Mouse (Mus musculus): Measurements from ENCODE around the gene Vps37b. TPM values are rescaled to one million over a fixed set of nuclear protein-coding genes. Genes with fewer than 3 reads are reported as not detected.

Gene Vps37b
- polyA plus RNA-seq, 1 experiment from 2014 or later = 16.5 TPM

- ATAC-seq (ENCODE audit: insufficient read depth) = no peak
- H3K4me3 ChIP-seq (replicated peaks) = no peak overlapping the region
- H3K27me3 ChIP-seq = no peaks in the 10 kb centered on the region
- H3K36me3 ChIP-seq (replicated peaks) = peaks cover 27% of the 10 kb centered on the region
- peak overlapping the region; percentile 37; the same call in 1 of the 2 replicates for H3K9ac ChIP-seq
- peak overlapping the region; percentile 78 for H3K27ac ChIP-seq (replicated peaks)
- H3K4me1 ChIP-seq (replicated peaks) = peaks cover 98% of the 10 kb centered on the region
- H3K9me3 ChIP-seq (replicated peaks) = no peaks in the 10 kb centered on the region
- 7% methylated on average over 7 of the region's 7 CpGs for WGBS (ENCODE audit: insufficient replicate concordance)
- H3K4me2 ChIP-seq = peak overlapping the region; percentile 60
These were observed 9.7 kb downstream of the Vps37b start for GRCm38 (mm10) chr5:124022365-124022764.

- 0 out of 2 replicates have a peak overlapping the region, but pooled peaks have one; percentile 37 for H3K9ac ChIP-seq
- ATAC-seq (ENCODE audit: insufficient read depth) = no peak
- no peak overlapping the region for H3K4me3 ChIP-seq (replicated peaks)
- H3K4me1 ChIP-seq (replicated peaks) = peaks cover 99% of the 10 kb centered on the region
- no peaks in the 10 kb centered on the region for H3K9me3 ChIP-seq (replicated peaks)
- peak overlapping the region; percentile 78 for H3K27ac ChIP-seq (replicated peaks)
- H3K27me3 ChIP-seq = no peaks in the 10 kb centered on the region
- H3K36me3 ChIP-seq (replicated peaks) = peaks cover 25% of the 10 kb centered on the region
- peak overlapping the region; percentile 60 for H3K4me2 ChIP-seq
- WGBS (ENCODE audit: insufficient replicate concordance) = 52% methylated on average over 11 of the region's 11 CpGs
These were observed 10.4 kb downstream of the Vps37b start for GRCm38 (mm10) chr5:124021701-124022100.

GRCm38 (mm10) chr5:124021148-124021547 is 10.9 kb downstream of the Vps37b start:
- Histone ChIP-seq H3K36me3 (replicated peaks) (peaks cover 20% of the 10 kb centered on the region), H3K4me1 (replicated peaks) (peaks cover 99% of the 10 kb centered on the region), H3K9me3 (replicated peaks) (no peaks in the 10 kb centered on the region), H3K4me2 (peak overlapping the region; percentile 8; the same call in 1 of the 2 replicates), H3K27me3 (no peaks in the 10 kb centered on the region), H3K27ac (replicated peaks) (peak overlapping the region; percentile 78), H3K9ac (no peak overlapping the region), H3K4me3 (replicated peaks) (no peak overlapping the region)
- 61% methylated on average over 11 of the region's 11 CpGs for WGBS (ENCODE audit: insufficient replicate concordance)
- peak; percentile 26; the same call in 1 of the 2 replicates for ATAC-seq (ENCODE audit: insufficient read depth)

- 28% methylated on average over 12 of the region's 12 CpGs for WGBS (ENCODE audit: insufficient replicate concordance)
- peaks cover 98% of the 10 kb centered on the region for H3K4me1 ChIP-seq (replicated peaks)
- ATAC-seq (ENCODE audit: insufficient read depth) = peak; percentile 40
- H3K4me3 ChIP-seq (replicated peaks) = no peak overlapping the region
- no peaks in the 10 kb centered on the region for H3K27me3 ChIP-seq
- H3K9ac ChIP-seq = peak overlapping the region; percentile 37; the same call in 1 of the 2 replicates
- H3K4me2 ChIP-seq = peak overlapping the region; percentile 48
- H3K27ac ChIP-seq (replicated peaks) = peak overlapping the region; percentile 78
- peaks cover 13% of the 10 kb centered on the region; the same call in 1 of the 2 replicates for H3K36me3 ChIP-seq (replicated peaks)
- no peaks in the 10 kb centered on the region for H3K9me3 ChIP-seq (replicated peaks)
These were observed 12.5 kb downstream of the Vps37b start for GRCm38 (mm10) chr5:124019348-124020216.

DNA sequence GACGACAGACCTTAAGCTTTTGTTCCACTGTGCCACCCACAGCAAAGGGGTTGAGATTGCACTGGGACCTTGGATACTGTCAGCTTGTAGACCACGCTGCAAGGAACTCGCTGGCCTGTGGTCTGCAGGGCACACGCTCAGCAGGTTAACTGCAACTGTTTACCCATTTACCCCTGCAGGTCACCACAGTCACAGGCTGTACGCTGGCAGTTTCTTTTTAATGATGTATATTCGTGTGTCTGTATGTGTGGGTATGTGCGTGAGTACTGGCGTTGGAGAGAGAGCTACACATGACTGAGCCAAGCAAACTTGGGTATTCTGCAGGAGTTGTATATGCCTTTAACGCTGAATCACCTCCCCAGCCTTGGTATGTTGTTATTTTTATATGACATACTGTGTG is 13.4 kb downstream of the Vps37b start:
- Histone ChIP-seq H3K4me1 (replicated peaks) (peaks cover 98% of the 10 kb centered on the region), H3K4me2 (peak overlapping the region; percentile 48), H3K36me3 (replicated peaks) (peaks cover 13% of the 10 kb centered on the region; the same call in 1 of the 2 replicates), H3K4me3 (replicated peaks) (no peak overlapping the region), H3K27ac (replicated peaks) (peak overlapping the region; percentile 59), H3K9me3 (replicated peaks) (no peaks in the 10 kb centered on the region), H3K9ac (no peak overlapping the region), H3K27me3 (no peaks in the 10 kb centered on the region)
- no peak for ATAC-seq (ENCODE audit: insufficient read depth)
- WGBS (ENCODE audit: insufficient replicate concordance) = 42% methylated on average over 9 of the region's 9 CpGs

DNA sequence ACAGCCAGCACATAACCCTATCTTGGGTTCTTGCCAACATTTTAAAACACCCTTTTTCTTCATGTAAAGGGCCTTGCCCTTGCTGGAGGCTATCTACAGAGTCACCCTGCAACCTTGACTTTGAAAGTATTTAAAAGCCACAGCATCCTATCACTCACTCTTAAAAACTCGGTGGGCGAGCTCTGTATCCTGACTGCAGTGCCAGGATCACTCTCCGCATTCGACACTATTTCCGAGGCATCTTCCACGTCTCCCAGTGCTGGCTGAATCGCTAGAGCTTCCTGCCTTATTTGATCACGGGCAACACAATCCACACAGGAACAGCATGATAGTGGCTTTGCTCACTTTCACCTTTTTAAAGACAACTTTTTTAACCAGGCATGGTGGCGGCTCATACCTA is 14.1 kb downstream of the Vps37b start:
- Histone ChIP-seq H3K4me2 (no peak overlapping the region), H3K4me3 (replicated peaks) (no peak overlapping the region), H3K9me3 (replicated peaks) (no peaks in the 10 kb centered on the region), H3K36me3 (replicated peaks) (peaks cover 13% of the 10 kb centered on the region; the same call in 1 of the 2 replicates), H3K9ac (no peak overlapping the region), H3K4me1 (replicated peaks) (peaks cover 98% of the 10 kb centered on the region), H3K27ac (replicated peaks) (0 out of 2 replicates have a peak overlapping the region, but pooled peaks have one; percentile 59), H3K27me3 (no peaks in the 10 kb centered on the region)
- 65% methylated on average over 9 of the region's 9 CpGs for WGBS (ENCODE audit: insufficient replicate concordance)
- no peak for ATAC-seq (ENCODE audit: insufficient read depth)

DNA sequence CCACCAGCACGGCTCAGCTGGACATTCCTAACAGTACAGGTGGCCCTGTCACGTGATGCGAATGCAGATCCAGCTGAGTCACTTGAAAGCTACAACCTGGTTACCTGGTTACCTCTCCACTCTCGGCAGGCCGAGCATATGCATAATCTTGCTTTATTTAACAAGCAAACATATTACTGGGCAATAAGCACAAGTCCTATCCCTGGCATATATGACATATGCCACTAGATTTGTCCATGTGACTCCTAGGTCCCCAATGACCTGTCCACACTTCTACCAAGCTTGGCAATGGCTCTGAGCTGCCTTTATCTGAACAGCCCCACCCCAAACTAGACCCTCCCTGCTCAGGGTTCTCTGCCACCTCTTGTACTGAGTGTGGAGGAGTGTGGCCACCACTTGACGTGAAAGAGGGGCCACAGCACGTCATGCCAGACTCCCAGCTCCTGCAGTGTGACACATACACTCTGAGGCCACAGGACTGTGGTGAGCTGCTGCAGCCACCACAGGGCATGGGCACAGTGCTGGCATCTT is 15.7 kb downstream of the Vps37b start:
- Histone ChIP-seq H3K4me3 (replicated peaks) (no peak overlapping the region), H3K36me3 (replicated peaks) (peaks cover 5% of the 10 kb centered on the region; the same call in 1 of the 2 replicates), H3K9me3 (replicated peaks) (no peaks in the 10 kb centered on the region), H3K27ac (replicated peaks) (no peak overlapping the region), H3K4me1 (replicated peaks) (peaks cover 99% of the 10 kb centered on the region), H3K4me2 (no peak overlapping the region), H3K27me3 (no peaks in the 10 kb centered on the region), H3K9ac (no peak overlapping the region)
- no peak for ATAC-seq (ENCODE audit: insufficient read depth)
- WGBS (ENCODE audit: insufficient replicate concordance) = 62% methylated on average over 7 of the region's 7 CpGs

GRCm38 (mm10) chr5:124015727-124016126 is 16.3 kb downstream of the Vps37b start:
- H3K4me2 ChIP-seq = no peak overlapping the region
- no peaks in the 10 kb centered on the region for H3K27me3 ChIP-seq
- no peak overlapping the region for H3K4me3 ChIP-seq (replicated peaks)
- peaks cover under 1% of the 10 kb centered on the region; the same call in 1 of the 2 replicates for H3K36me3 ChIP-seq (replicated peaks)
- no peak for ATAC-seq (ENCODE audit: insufficient read depth)
- no peak overlapping the region for H3K27ac ChIP-seq (replicated peaks)
- H3K9ac ChIP-seq = no peak overlapping the region
- WGBS (ENCODE audit: insufficient replicate concordance) = 69% methylated on average over 2 of the region's 2 CpGs
- no peaks in the 10 kb centered on the region for H3K9me3 ChIP-seq (replicated peaks)
- H3K4me1 ChIP-seq (replicated peaks) = peaks cover 99% of the 10 kb centered on the region

DNA sequence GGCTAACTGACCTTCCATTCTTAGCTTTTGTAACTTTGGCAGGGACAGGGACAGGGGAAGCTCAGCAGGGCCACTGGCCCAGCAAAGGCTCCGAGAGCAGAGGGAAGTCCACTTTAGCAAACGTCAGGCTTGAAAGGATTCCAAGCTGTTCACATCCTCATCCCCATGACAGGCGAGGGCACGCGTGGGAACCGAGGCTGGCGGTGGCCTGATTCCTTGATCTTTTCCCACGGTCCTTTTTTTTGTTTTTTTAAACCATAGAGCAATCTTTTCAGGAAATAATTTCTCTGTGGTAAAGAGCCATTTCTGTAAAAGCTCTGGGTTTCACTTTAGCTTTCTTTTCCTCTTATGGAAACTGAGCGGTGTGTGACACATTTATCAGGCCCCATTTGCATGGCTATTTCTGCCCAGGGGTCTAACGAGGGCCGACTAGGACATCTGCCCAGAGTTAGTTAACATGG is 17.2 kb downstream of the Vps37b start:
- WGBS (ENCODE audit: insufficient replicate concordance) = 55% methylated on average over 11 of the region's 11 CpGs
- no peak for ATAC-seq (ENCODE audit: insufficient read depth)
- Histone ChIP-seq H3K27me3 (no peaks in the 10 kb centered on the region), H3K4me2 (peak overlapping the region; percentile 2; the same call in 1 of the 2 replicates), H3K36me3 (replicated peaks) (peaks cover 7% of the 10 kb centered on the region; the same call in 1 of the 2 replicates), H3K9ac (no peak overlapping the region), H3K27ac (replicated peaks) (no peak overlapping the region), H3K4me1 (replicated peaks) (peaks cover 99% of the 10 kb centered on the region), H3K4me3 (replicated peaks) (no peak overlapping the region), H3K9me3 (replicated peaks) (no peaks in the 10 kb centered on the region)

DNA sequence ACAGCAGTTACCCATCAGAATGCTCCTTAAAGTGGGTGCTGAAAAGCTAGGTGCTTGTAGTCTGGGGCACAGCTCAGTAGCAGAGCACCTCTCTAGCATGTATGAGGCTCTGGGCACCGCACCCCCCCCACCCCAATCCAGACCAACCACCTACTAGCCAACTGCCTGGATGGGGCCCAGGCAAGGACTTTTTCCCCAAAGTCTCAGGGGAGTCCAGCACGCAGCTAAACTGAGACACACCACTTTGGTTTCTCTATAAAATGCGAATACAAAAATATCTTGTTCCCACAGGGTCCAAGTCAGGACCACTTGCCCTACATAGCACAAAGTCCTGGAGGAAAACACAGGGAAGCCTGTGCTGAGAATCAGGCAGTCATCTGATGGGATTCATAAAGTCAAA is 17.9 kb downstream of the Vps37b start:
- H3K27me3 ChIP-seq = no peaks in the 10 kb centered on the region
- ATAC-seq (ENCODE audit: insufficient read depth) = no peak
- no peak overlapping the region for H3K27ac ChIP-seq (replicated peaks)
- H3K4me2 ChIP-seq = no peak overlapping the region
- no peak overlapping the region for H3K9ac ChIP-seq
- no peaks in the 10 kb centered on the region for H3K9me3 ChIP-seq (replicated peaks)
- peaks cover 13% of the 10 kb centered on the region for H3K36me3 ChIP-seq (replicated peaks)
- H3K4me1 ChIP-seq (replicated peaks) = peaks cover 99% of the 10 kb centered on the region
- WGBS (ENCODE audit: insufficient replicate concordance) = 87% methylated on average over 3 of the region's 3 CpGs
- no peak overlapping the region for H3K4me3 ChIP-seq (replicated peaks)

DNA sequence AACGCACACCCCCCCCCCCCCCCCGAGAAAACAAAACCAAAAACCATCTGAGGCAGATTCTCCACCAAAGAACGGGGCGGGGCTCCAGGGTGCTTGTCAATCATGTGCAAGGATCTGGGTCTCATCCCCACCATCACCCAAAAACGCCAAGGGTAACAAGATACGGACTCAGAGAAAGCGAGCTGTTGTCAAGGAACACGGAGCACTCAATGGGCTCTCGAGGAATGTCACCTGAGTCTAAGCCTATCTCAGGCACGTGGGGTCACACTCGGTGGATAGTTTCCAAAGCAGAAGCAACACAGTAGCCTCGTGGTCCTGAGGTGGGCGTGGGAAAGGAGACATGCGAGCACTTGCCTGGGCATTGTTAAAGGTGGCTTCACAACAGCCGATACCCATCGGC is 18.3 kb downstream of the Vps37b start:
- WGBS (ENCODE audit: insufficient replicate concordance) = 65% methylated on average over 16 of the region's 16 CpGs
- H3K9me3 ChIP-seq (replicated peaks) = no peaks in the 10 kb centered on the region
- peaks cover 17% of the 10 kb centered on the region for H3K36me3 ChIP-seq (replicated peaks)
- H3K27me3 ChIP-seq = no peaks in the 10 kb centered on the region
- H3K4me1 ChIP-seq (replicated peaks) = peaks cover 95% of the 10 kb centered on the region
- no peak overlapping the region for H3K4me2 ChIP-seq
- no peak overlapping the region for H3K9ac ChIP-seq
- H3K4me3 ChIP-seq (replicated peaks) = no peak overlapping the region
- H3K27ac ChIP-seq (replicated peaks) = no peak overlapping the region
- ATAC-seq (ENCODE audit: insufficient read depth) = no peak
